Mouse (Mus musculus): ENCODE data around the gene Kndc1.

DNA sequence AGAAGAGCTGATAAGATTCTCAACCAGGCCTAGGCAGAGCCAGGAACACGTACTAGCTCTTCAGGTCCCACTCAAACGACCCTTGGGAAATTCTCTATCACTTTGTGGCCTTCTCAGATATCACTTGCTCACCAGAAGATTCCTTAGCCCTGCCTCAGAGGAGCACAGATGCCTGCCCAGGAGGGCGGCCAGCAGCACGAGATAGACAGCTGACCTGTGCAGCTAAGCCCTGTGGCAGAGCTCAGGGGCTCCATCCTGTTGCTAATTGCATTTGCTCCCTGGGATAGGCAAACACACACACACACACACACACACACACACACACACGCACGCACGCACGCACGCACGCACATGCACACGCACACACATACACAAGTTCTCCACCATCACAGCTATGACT is 87.6 kb downstream of the Kndc1 start:
- no peak for TF ChIP-seq CTCF (IDR thresholded peaks at IDR 0.05; ENCODE audit: low read depth)
- no peak for TF ChIP-seq EP300 (IDR thresholded peaks at IDR 0.05; ENCODE audit: low read depth)

Measured in liver, postnatal 0 days (tissue).